Mouse (Mus musculus) bone marrow, adult 2 months (tissue): ENCODE measurements around the gene Tk1.

Experiments used
- CTCF ChIP-seq: fragments of 200-500 bp; IDR thresholded peaks from 2 replicates; pipeline ENCODE4 v1.5.1; 2011; ENCODE audit warnings: low read length, control low read depth; ENCODE audit not compliant: control insufficient read depth, insufficient read depth
- POLR2A ChIP-seq: fragments of 200-500 bp; IDR thresholded peaks from 2 replicates; pipeline ENCODE4 v1.6.1; 2011; ENCODE audit warnings: low read depth, mild to moderate bottlenecking, control low read depth, low read length, borderline replicate concordance; ENCODE audit not compliant: control insufficient read depth

DNA sequence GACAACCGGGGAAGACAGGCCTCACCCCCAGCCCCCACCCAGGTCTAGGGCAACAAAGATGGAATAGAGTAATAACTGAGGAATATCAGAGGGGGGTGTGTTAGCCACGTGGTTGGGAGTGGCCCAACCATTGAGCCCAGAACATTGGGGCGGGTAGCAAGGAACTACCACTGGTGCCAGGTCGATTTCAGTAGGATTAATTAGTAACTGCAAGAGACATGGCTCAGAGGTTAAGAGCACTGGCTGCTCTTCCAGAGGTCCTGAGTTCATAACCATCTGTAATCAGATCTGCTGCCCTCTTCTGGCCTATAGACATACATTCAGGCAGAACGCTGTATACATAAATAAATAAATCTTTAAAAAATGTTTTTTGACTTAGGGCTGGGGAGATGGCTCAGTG, 20.7 kb upstream of the Tk1 start:
- TF ChIP-seq CTCF (no peak), POLR2A (no peak)
